Mouse (Mus musculus) CH12.LX (cell line): ENCODE measurements around the gene Prkca. TPM values are rescaled to one million over a fixed set of nuclear protein-coding genes. Genes with fewer than 3 reads are reported as not detected.

Experiments
- DNase-seq: peaks from one replicate; pipeline ENCODE4 v3.0.0-alpha.2; 2013; ENCODE audit errors: extremely low read depth
- H3K27ac ChIP-seq: 2 replicates; pipeline ENCODE4 v1.5.1; 2012; ENCODE audit warnings: low read depth, mild to moderate bottlenecking, control low read depth, moderate library complexity; ENCODE audit not compliant: insufficient read depth
- H3K27me3 ChIP-seq: replicated peaks from 2 replicates; pipeline ENCODE3; 2012; ENCODE audit warnings: inconsistent platforms
- H3K36me3 ChIP-seq, 2 experiments: replicated peaks in 1 of 2; 2 replicates each; pipeline versions ENCODE3 to v1.6.1; 2012; ENCODE audit warnings: inconsistent platforms in 1 of 2, low read length in 1 of 2, mild to moderate bottlenecking in 1 of 2, mixed read lengths in 1 of 2, moderate library complexity in 1 of 2; ENCODE audit not compliant: control insufficient read depth in 1 of 2, insufficient read depth in 1 of 2
- H3K4me1 ChIP-seq, 2 experiments: 2 replicates each; pipeline ENCODE4 v1.6.1; 2012; ENCODE audit warnings: inconsistent platforms in 1 of 2, moderate library complexity in 1 of 2; ENCODE audit not compliant: insufficient read depth in 2 of 2, control insufficient read depth in 1 of 2
- H3K4me2 ChIP-seq: 2 replicates; pipeline ENCODE4 v1.6.1; 2012; ENCODE audit warnings: low read depth, mild to moderate bottlenecking, control low read depth; ENCODE audit not compliant: poor library complexity, insufficient read depth, severe bottlenecking
- H3K4me3 ChIP-seq, 3 experiments: fragments of 150-350 bp in 1 of 3; sonication (generic) in 1 of 3; replicated peaks in 1 of 3; 2 replicates each; pipeline versions ENCODE3 to v1.5.1; 2011 to 2012; ENCODE audit warnings: low read depth in 2 of 3, low read length in 2 of 3, mild to moderate bottlenecking in 2 of 3, moderate library complexity in 2 of 3, control low read depth in 1 of 3, improper control_type of control experiment in 1 of 3, inconsistent platforms in 1 of 3, mixed read lengths in 1 of 3; ENCODE audit not compliant: poor library complexity in 1 of 3
- H3K79me2 ChIP-seq: replicated peaks from 2 replicates; pipeline ENCODE4 v1.6.1; 2012; ENCODE audit warnings: mild to moderate bottlenecking, moderate library complexity; ENCODE audit not compliant: control insufficient read depth, poor library complexity, insufficient read depth, severe bottlenecking; ENCODE audit errors: extremely low read depth
- H3K9ac ChIP-seq: 2 replicates; pipeline ENCODE4 v1.6.1; 2012; ENCODE audit warnings: low read depth, mild to moderate bottlenecking, control low read depth, moderate library complexity; ENCODE audit not compliant: insufficient read depth
- H3K9me3 ChIP-seq: replicated peaks from 2 replicates; pipeline ENCODE3; 2012; ENCODE audit warnings: low read length, inconsistent platforms, mixed read lengths
- BHLHE40 ChIP-seq: IDR thresholded peaks from 2 replicates; pipeline ENCODE4 v1.6.1; 2011; ENCODE audit warnings: mild to moderate bottlenecking, low read depth, low read length, improper control_type of control experiment
- CHD1 ChIP-seq: IDR thresholded peaks from 2 replicates; pipeline ENCODE4 v1.6.1; 2012; ENCODE audit warnings: low read depth, low read length, improper control_type of control experiment, inconsistent platforms
- CTCF ChIP-seq, 2 experiments: IDR thresholded peaks in 1 of 2; conservative IDR thresholded peaks in 1 of 2; 2 replicates each; pipeline ENCODE4 v1.5.1; 2011 to 2012; ENCODE audit warnings: low read depth in 2 of 2, low read length in 2 of 2, improper control_type of control experiment in 1 of 2, inconsistent platforms in 1 of 2, mild to moderate bottlenecking in 1 of 2, moderate library complexity in 1 of 2
- ELF1 ChIP-seq: IDR thresholded peaks from 2 replicates; pipeline ENCODE4 v1.6.1; 2014; ENCODE audit warnings: low read depth, mild to moderate bottlenecking, inconsistent platforms, low read length, improper control_type of control experiment
- EP300 ChIP-seq: IDR thresholded peaks from 2 replicates; pipeline ENCODE4 v1.6.1; 2011; ENCODE audit warnings: low read length, improper control_type of control experiment
- GABPA ChIP-seq: IDR thresholded peaks from 2 replicates; pipeline ENCODE4 v1.6.1; 2012; ENCODE audit warnings: low read depth, low read length, improper control_type of control experiment, inconsistent platforms; ENCODE audit not compliant: insufficient replicate concordance
- IRF4 ChIP-seq: IDR thresholded peaks from 2 replicates; pipeline ENCODE4 v1.6.1; 2014; ENCODE audit warnings: low read depth, mild to moderate bottlenecking, inconsistent platforms, low read length, improper control_type of control experiment
- JUN ChIP-seq: IDR thresholded peaks from 2 replicates; pipeline ENCODE4 v1.6.1; 2011; ENCODE audit warnings: low read depth, mild to moderate bottlenecking, low read length, improper control_type of control experiment, moderate library complexity; ENCODE audit not compliant: insufficient read depth
- KAT2A ChIP-seq: IDR thresholded peaks from 2 replicates; pipeline ENCODE4 v1.6.1; 2012; ENCODE audit warnings: low read length, improper control_type of control experiment, inconsistent platforms; ENCODE audit not compliant: insufficient replicate concordance
- MAFK ChIP-seq: IDR thresholded peaks from 2 replicates; pipeline ENCODE4 v1.6.1; 2011; ENCODE audit warnings: low read length, improper control_type of control experiment; ENCODE audit not compliant: insufficient replicate concordance
- MAX ChIP-seq: IDR thresholded peaks from 2 replicates; pipeline ENCODE4 v1.6.1; 2011; ENCODE audit warnings: low read length, improper control_type of control experiment
- MEF2A ChIP-seq: IDR thresholded peaks from 2 replicates; pipeline ENCODE4 v1.6.1; 2014; ENCODE audit warnings: low read depth, mild to moderate bottlenecking, inconsistent platforms, low read length, improper control_type of control experiment, borderline replicate concordance
- MXI1 ChIP-seq: IDR thresholded peaks from 2 replicates; pipeline ENCODE4 v1.6.1; 2011; ENCODE audit warnings: mild to moderate bottlenecking, low read depth, low read length, improper control_type of control experiment
- NELFE ChIP-seq: IDR thresholded peaks from 2 replicates; pipeline ENCODE4 v1.6.1; 2011; ENCODE audit warnings: low read depth, low read length, improper control_type of control experiment
- PAX5 ChIP-seq: IDR thresholded peaks from 2 replicates; pipeline ENCODE4 v1.6.1; 2012; ENCODE audit warnings: low read length, inconsistent platforms, mixed read lengths
- POLR2AphosphoS2 ChIP-seq: IDR thresholded peaks from 2 replicates; pipeline ENCODE4 v1.6.1; 2011; ENCODE audit warnings: low read depth, low read length, improper control_type of control experiment
- RAD21 ChIP-seq: IDR thresholded peaks from 2 replicates; pipeline ENCODE4 v1.6.1; 2011; ENCODE audit warnings: low read depth, mild to moderate bottlenecking, low read length, improper control_type of control experiment, moderate library complexity
- RCOR1 ChIP-seq: conservative IDR thresholded peaks from 2 replicates; pipeline ENCODE4 v1.6.1; 2012; ENCODE audit warnings: low read depth, mild to moderate bottlenecking, inconsistent platforms, low read length, improper control_type of control experiment
- SIN3A ChIP-seq: IDR thresholded peaks from 2 replicates; pipeline ENCODE4 v1.6.1; 2012; ENCODE audit warnings: low read length, improper control_type of control experiment, inconsistent platforms
- TBP ChIP-seq: conservative IDR thresholded peaks from 2 replicates; pipeline ENCODE4 v1.6.1; 2011; ENCODE audit warnings: low read depth, low read length, improper control_type of control experiment
- TCF12 ChIP-seq: IDR thresholded peaks from 2 replicates; pipeline ENCODE4 v1.6.1; 2014; ENCODE audit warnings: low read depth, mild to moderate bottlenecking, inconsistent platforms, low read length, improper control_type of control experiment
- USF1 ChIP-seq: IDR thresholded peaks from 2 replicates; pipeline ENCODE4 v1.6.1; 2014; ENCODE audit warnings: low read depth, mild to moderate bottlenecking, inconsistent platforms, low read length, improper control_type of control experiment
- USF2 ChIP-seq: conservative IDR thresholded peaks from 2 replicates; pipeline ENCODE4 v1.6.1; 2011; ENCODE audit warnings: low read depth, low read length, improper control_type of control experiment
- ZMIZ1 ChIP-seq: IDR thresholded peaks from 2 replicates; pipeline ENCODE4 v1.6.1; 2012; ENCODE audit warnings: low read depth, mild to moderate bottlenecking, inconsistent platforms, low read length, improper control_type of control experiment
- ZNF384 ChIP-seq: IDR thresholded peaks from 2 replicates; pipeline ENCODE4 v1.6.1; 2012; ENCODE audit warnings: low read depth, low read length, improper control_type of control experiment, inconsistent platforms
- dilution Hi-C: fragments of 300-500 bp; cut with MboI; formaldehyde crosslinking; loops from 2 replicates; pipeline ENCODE4 v1.14.3; 2020; ENCODE audit warnings: low sequenced_read_pairs; ENCODE audit not compliant: extremely low pct_unique_long_range_greater_than_20kb, extremely low pct_ligation_motif_present
- in situ Hi-C: fragments of 300-500 bp; cut with MboI; formaldehyde crosslinking; loops from 3 replicates; pipeline ENCODE4 v1.14.3; 2019; ENCODE audit warnings: low sequenced_read_pairs, low pct_ligation_motif_present, low pct_unique_long_range_greater_than_20kb, mixed read lengths
- polyA plus RNA-seq: library from polyadenylated mRNA; unstranded; fragments of >175 nt; gene quantifications from 2 replicates; pipeline ENCODE4 v1.2.1, GENCODE M21; 2012; ENCODE audit warnings: low read depth; ENCODE audit not compliant: insufficient read length
- total RNA-seq, 2 experiments: library from RNA; depleted of rRNA; stranded (reverse); fragments of 300-350 nt in 1 of 2; fragments of >200 nt in 1 of 2; gene quantifications; 2 replicates each; pipeline ENCODE4 v1.2.3; 2012 to 2014

Prkca gene
- total and polyA plus RNA-seq, 3 experiments = 40.0 to 107 (median 43.7) TPM

DNA sequence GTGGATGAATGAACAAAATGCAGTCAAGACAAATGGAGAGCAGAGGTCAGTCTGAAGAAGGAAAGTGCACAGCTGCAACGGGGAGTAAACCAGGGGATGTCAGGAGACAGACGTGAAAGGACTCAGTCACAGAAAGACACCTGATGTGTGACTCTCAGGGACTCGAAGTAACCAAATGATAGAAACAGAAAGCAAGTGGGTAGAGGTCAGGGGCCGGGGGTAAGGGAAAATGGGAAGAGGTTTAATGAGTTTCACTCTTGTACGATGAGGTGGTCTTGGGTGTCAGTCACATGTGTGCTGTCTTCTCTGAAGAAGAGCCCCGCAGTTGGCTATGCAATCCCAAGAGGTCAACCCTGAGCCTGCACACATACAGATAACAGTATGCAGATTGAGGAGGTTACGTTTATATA, 82.0 kb downstream of the Prkca start (continued):
- 0 out of 2 replicates have a peak, but pooled peaks have one; percentile 66 for TF ChIP-seq TBP
- TF ChIP-seq BHLHE40 = peak; percentile 98
- peak; percentile 96 for TF ChIP-seq EP300
- no peak for TF ChIP-seq PAX5
- TF ChIP-seq ELF1 = no peak; the same call in 1 of the 2 replicates
- TF ChIP-seq SIN3A = peak; percentile 93
- TF ChIP-seq ZMIZ1 = peak; percentile 53; the same call in 1 of the 2 replicates
- TF ChIP-seq KAT2A = 0 out of 2 replicates have a peak, but pooled peaks have one; percentile 66
- TF ChIP-seq MEF2A = peak; percentile 88
- peak; percentile 59; the same call in 1 of the 2 replicates for TF ChIP-seq ZNF384
- TF ChIP-seq CHD1 = no peak; the same call in 1 of the 2 replicates
- peak; percentile 89 for TF ChIP-seq RCOR1
- TF ChIP-seq GABPA = no peak
- TF ChIP-seq USF2 = no peak
- TF ChIP-seq POLR2AphosphoS2 = no peak
- TF ChIP-seq RAD21 = peak; percentile 28
- TF ChIP-seq USF1 = peak; percentile 31
- peak; percentile 97 for TF ChIP-seq IRF4
- peak; percentile 67; the same call in 1 of the 2 replicates for TF ChIP-seq MXI1
- peak; percentile 81 for TF ChIP-seq MAX
- TF ChIP-seq TCF12 = peak; percentile 98

- peaks cover 0 to 24% of the 10 kb centered on the region in 2 experiments for H3K36me3 ChIP-seq
These were observed 82.8 kb downstream of the Prkca start for GRCm38 (mm10) chr11:108260775-108261517.

More at GRCm38 (mm10) chr11:108260775-108261517, 82.8 kb downstream of the Prkca start:
- Histone ChIP-seq H3K79me2 (peaks cover 35% of the 10 kb centered on the region), H3K27me3 (no peaks in the 10 kb centered on the region), H3K9me3 (no peaks in the 10 kb centered on the region), H3K4me2 (peak overlapping the region; percentile 91), H3K27ac (peak overlapping the region; percentile 74), H3K4me1 (peaks cover 32 to 72% of the 10 kb centered on the region in 2 experiments), H3K4me3 (peak overlapping the region; percentile 25 to 44 (median 40)), H3K9ac (peak overlapping the region; percentile 39)
- dilution Hi-C loops (no loop called here), in situ Hi-C loops (no loop called here)
- TF ChIP-seq SIN3A = no peak
- TF ChIP-seq IRF4 = no peak
- peak; percentile 68; the same call in 1 of the 2 replicates for TF ChIP-seq CHD1
- peak in 1 of 2 experiments; percentile 2; a peak in 1 of 4 replicates for TF ChIP-seq CTCF (conservative IDR thresholded peaks at IDR 0.05 in 1 of 2, IDR thresholded peaks at IDR 0.05 in 1 of 2; ENCODE audit: low read depth in 2 of 2, low read length in 2 of 2)
- TF ChIP-seq NELFE = no peak
- no peak for TF ChIP-seq JUN
- TF ChIP-seq ZNF384 = peak; percentile 87
- TF ChIP-seq MAFK = no peak
- no peak for DNase-seq
